Mouse (Mus musculus) embryonic fibroblast, embryonic 13.5 days (primary cell): ENCODE measurements around the gene Clybl.

Experiments used
- CTCF ChIP-seq: IDR thresholded peaks from 2 replicates; pipeline ENCODE4 v1.5.1; 2011; ENCODE audit warnings: mild to moderate bottlenecking, control low read depth, low read length, moderate library complexity, borderline replicate concordance; ENCODE audit not compliant: insufficient read depth
- POLR2A ChIP-seq: IDR thresholded peaks from 2 replicates; pipeline ENCODE4 v1.6.1; 2011; ENCODE audit warnings: low read depth, mild to moderate bottlenecking, control low read depth, low read length, moderate library complexity

GRCm38 (mm10) chr14:122331635-122332460 is 150.3 kb downstream of the Clybl start:
- no peak for TF ChIP-seq POLR2A
- no peak for TF ChIP-seq CTCF
